Mouse (Mus musculus): ENCODE measurements at regions not wholly inside any gene's neighbourhood (a gene's known extent, or its start where the extent isn't known, plus 50 kb on each side); places are given as distances from the start of the nearest gene placed in this dataset.

- DNase-seq (ENCODE audit: low read depth), result no peak
Measured at GRCm38 (mm10) chr12:52622398-52622797, 76.8 kb upstream of the Akap6 start.

GRCm38 (mm10) chr12:52623416-52624108, 75.6 kb upstream of the Akap6 start:
- DNase-seq (ENCODE audit: low read depth), result no peak

GRCm38 (mm10) chr12:52624871-52625270, 74.3 kb upstream of the Akap6 start:
- no peak for DNase-seq (ENCODE audit: low read depth)

GRCm38 (mm10) chr12:52628771-52629170, 70.4 kb upstream of the Akap6 start:
- no peak for DNase-seq (ENCODE audit: low read depth)

- DNase-seq (ENCODE audit: low read depth), result no peak
Measured at GRCm38 (mm10) chr12:52635121-52635878, 63.9 kb upstream of the Akap6 start.

- DNase-seq (ENCODE audit: low read depth), result no peak
Measured at GRCm38 (mm10) chr12:52636186-52636881, 62.8 kb upstream of the Akap6 start.

- no peak for DNase-seq (ENCODE audit: low read depth)
Measured at GRCm38 (mm10) chr12:52636920-52637319, 62.3 kb upstream of the Akap6 start.

GRCm38 (mm10) chr12:52637506-52638249, 61.5 kb upstream of the Akap6 start:
- peak; percentile 23 for DNase-seq (ENCODE audit: low read depth)

- no peak for DNase-seq (ENCODE audit: low read depth)
Measured at GRCm38 (mm10) chr12:52638461-52638860, 60.7 kb upstream of the Akap6 start.

GRCm38 (mm10) chr12:52644059-52644458, 55.1 kb upstream of the Akap6 start:
- no peak for DNase-seq (ENCODE audit: low read depth)

Data from c-Kit-positive CD71-negative TER-119-negative erythroid progenitor cells, embryonic 14.5 days (primary cell).